Mouse (Mus musculus) heart, postnatal 10 days (tissue): ENCODE data around the gene Ak8. TPM values are rescaled to one million over a fixed set of nuclear protein-coding genes. Genes with fewer than 3 reads are reported as not detected.

Experiments
- DNase-seq, 2 experiments: peaks; one replicate each; pipeline ENCODE4 v3.0.0; 2021
- intact Hi-C: fragments of 180-260 bp; cut with DNase I; formaldehyde crosslinking; loops from one replicate; pipeline ENCODE4 v1.15.1; 2025
- total RNA-seq, 2 experiments: library from RNA; stranded (reverse); gene quantifications; 2 replicates each; pipeline ENCODE4 v1.2.3; 2021

The Ak8 gene
- total RNA-seq, 2 experiments from 2014 or later = not detected

DNA sequence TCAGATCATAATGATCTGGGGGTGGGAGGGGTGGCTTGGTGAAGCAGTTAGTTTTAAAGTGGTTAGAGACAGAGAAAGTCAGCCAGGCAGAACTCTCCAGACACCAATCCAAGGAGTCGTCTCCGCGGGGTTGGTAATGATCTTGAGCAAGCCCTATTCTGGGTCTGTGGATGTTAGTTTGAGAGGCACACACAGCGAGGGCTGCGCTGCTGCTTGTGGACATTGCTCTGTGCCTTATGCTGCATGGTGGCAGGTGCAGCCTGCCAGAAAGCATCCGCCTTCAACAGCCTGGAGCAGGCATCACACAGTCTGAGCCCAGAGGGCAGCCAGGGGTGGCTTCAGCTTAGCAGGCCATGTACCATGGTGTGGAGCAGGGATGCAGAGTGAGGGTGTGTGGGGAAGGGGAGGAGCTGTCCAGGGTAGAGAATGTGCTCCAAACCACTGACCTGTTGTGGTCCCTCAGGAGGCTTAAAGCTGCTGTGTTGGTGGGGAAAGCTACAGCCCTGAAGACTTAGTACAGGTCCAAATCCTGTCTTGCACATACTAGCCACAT is 87.2 kb downstream of the Ak8 start:
- intact Hi-C loops = no loop called here
- DNase-seq = no peak

DNA sequence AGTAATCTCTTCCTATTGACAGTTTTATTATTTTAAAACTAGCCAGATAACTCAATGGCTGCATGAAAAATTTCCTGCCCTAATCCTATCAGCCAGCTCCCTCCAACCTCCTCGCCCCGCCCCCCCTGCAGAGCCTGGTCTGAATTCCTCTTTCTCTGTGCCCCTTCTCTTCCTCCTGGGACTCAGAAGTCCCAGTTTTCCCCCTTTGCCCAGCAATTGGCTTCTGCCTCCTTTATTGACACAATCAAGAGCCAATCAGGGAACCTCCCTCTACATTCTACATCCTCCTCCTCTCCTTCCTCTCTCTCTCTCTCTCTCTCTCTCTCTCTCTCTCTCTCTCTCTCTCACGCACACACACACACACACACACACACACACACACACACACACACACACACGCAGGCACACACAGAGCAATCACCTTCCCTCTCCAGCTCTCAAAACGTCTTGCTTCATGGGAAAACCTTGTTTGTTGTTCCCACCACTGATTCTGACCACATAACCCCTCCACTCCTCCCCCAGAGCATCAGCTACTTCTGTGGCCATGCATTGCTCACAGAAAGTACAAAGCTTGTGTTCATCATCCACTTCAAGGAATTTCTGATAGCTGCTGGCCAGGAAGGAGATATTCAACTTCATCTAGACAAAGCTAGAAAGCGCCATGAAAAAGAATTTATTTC is 93.1 kb downstream of the Ak8 start:
- intact Hi-C loops = no loop called here
- peak; percentile 24 to 31 for DNase-seq

DNA sequence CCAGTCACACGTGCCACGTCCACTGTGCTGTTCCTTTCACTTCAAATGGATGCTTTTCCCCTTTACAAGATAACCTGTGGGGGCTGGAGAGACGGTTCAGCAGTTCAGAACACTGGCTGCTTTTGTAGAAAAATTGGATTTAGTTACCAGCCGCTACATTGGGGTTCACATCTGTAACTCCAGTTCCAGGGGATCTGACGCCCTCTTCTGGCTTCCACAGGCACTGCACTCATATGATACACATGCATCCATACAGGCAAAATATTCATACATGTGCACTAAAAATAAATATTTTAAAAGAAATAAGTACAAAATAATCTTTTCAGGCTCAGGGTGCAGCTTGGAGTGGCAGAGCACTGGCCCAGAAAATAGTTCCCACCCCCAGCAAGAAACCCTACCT is 94.7 kb downstream of the Ak8 start:
- intact Hi-C loops = no loop called here
- no peak for DNase-seq

DNA sequence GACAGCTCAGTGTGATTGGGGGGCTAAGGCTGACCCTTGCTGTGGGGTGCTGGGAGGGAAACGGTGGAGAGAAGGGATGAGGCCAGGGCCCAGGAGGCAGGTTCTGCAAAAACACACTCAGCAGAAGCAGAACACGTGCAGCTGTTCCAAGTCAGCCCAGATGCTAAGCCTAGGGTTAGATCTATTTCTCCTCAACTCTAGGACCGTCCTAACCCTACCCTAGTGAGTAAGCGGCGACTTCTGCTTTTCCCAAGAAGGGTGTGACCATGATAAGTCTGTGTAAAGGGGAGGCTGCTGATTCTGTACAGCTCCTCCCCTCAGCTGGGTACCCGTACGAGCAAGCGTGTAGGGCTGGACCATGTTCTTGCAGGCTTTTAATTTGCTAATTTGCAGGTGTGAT is 96.3 kb downstream of the Ak8 start:
- no peak for DNase-seq
- intact Hi-C loops = no loop called here

DNA sequence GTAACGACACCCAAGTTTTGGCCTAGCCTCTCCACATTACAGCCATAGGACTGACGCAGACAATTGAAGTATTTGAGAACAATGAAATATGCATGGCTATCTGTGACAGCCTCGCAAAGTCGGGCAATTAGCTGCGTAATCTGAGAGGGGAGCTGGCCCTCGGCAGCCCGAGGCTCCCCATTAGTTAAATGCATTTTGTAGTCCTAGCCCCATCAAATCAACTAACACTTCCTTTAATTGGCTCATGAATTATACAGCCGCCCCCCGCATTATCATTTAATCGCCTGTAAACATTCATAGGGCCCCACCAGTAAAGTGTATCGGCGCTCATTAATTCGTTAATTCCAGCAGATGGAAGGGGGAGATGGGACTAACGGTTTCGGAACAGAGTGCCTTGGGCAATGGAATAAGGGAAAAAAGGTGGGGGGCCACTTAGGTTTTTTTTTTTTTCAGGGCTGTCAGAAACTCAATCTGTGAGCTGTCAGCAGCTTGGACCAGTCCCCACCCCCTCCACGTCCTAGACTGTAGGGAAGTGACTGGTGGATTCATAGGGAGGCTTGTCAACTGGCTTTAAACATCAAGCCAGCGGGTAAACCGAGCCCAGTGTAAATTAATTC is 97.6 kb downstream of the Ak8 start:
- intact Hi-C loops = no loop called here
- no peak for DNase-seq

DNA sequence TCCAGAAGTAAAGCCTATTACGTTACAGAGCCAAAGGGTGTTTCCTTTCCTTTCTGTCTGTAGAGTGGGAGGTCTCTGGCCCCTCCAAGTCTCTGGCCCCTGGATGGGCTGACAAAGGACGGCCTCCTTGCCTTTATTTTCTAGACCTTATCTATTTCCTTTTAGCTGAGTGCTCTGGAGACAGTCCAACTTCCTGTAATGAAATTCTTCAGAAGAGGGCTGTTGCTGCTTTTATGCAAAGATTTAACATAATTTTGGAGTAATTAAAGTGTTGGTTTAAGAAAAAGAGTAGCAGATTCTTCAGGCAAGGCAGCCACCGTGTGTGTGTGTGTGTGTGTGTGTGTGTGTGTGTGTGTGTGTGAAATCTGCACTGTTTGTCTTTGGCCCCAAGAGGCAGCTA is 98.4 kb downstream of the Ak8 start:
- intact Hi-C loops = no loop called here
- DNase-seq = no peak

DNA sequence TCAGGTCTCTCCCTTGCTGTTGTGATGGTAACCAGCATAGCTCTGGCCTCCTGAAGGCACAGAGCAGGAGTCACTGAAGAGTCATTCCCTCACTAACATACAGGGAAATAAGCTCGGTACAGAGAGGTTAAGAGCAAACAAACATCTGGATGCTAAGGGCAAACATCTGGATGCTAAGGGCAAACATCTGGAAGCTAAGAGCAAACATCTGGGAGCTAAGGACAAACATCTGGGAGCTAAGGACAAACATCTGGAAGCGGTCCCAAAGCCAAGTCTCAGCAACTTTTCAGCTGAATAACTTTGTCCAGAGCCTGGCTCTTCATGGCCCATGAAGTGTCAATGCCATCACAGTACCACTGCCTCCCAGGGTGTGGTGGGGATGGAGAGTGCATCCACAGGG is 99.6 kb downstream of the Ak8 start:
- DNase-seq = no peak
- intact Hi-C loops = no loop called here

DNA sequence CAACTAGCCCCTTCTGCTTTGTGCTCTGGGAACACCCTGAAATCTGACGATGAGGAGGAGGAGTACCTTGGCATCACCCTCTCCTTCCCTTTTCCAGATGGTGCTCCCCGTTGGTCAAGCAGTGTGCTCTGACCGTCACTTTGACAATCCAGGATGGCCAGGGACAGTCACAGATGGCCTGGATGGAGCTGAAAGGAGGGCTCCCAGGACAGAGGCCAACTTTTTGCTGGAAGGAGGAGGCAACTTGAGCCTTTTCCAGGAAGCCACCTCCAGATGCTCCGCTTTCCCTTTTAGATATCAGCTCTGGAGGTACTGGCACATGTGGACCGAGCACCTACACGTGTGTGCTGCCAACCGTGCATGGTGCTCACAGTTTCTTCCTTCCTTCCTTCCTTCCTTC is 103.4 kb downstream of the Ak8 start:
- no peak for DNase-seq
- intact Hi-C loops = no loop called here

DNA sequence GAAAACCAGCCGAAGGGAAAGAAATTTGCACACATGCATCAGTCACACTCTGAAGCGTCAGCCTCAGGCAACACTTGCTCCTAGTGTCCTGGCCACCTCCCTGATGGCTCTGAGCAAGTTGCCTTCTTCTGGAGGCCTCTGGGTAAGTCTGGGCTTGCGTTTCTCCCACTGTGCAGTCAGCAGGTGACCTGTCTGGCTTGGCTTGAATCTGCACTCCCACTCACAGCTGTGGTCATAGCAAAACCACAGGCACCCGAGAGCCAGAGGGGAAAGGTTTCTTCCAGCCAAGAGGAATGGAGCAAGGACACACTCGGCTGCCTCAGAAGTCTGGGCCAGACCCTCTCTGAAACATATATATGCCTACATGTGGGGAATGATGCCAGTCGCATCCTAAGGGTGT is 108.9 kb downstream of the Ak8 start:
- no peak for DNase-seq
- intact Hi-C loops = no loop called here

DNA sequence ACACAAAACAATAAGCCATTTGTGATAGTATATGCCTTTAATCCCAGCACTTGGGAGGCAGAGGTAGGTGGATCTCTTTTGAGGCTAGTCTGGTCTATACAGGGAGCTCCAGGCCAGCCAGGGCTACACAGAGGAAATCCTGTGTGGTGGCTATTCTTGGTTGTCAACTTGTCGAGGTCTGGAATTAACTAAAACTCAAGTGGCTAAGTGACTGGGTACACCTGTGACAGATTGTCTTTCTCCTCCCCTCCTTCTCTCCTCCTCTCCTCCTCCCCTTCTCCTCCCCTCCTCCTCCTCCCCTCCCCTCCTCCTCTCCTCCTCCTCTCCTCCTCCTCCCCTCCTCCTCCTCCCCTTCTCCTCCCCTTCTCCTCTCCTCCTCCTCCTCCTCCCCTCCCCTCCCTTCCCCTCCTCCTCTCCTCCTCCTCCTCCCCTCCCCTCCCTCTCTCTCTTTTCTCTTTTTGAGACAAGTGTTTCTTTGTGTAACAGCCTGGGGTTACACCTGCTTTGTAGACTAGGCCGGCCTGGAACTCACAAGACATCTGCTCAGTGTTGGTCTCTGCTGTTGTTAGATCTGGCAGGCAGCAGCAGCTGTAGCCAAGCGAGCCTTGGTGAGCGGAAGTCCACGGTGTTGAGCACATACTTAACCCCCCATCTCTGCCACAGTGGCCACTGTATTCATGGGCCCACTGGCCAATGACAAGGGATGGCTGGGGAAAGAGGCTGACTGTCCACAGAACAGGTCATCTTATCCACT is 110.5 kb downstream of the Ak8 start:
- DNase-seq = no peak

DNA sequence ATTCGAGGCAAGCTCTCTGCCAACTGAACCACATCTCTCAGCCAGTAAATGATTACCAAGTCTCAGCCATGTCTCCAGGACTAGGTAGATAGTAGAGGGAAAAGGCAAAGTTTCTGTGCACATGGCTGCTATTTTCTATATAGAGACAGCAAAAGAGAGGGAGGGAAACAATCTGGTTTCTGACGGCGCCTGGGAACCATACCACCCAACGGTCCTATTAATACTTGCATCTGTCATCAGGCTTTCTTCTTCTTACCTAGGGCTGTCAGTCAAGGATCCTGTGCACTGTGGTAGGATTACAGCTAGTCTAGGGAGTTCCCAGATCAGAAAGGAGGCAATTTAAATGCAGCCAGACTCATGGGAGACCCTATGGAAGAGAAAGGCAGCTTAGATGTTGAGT is 118.9 kb downstream of the Ak8 start:
- peak; percentile 16 to 24 for DNase-seq
- intact Hi-C loops = no loop called here

More for the DNA sequence above, 110.5 kb downstream of the Ak8 start:
- intact Hi-C loops = no loop called here

DNA sequence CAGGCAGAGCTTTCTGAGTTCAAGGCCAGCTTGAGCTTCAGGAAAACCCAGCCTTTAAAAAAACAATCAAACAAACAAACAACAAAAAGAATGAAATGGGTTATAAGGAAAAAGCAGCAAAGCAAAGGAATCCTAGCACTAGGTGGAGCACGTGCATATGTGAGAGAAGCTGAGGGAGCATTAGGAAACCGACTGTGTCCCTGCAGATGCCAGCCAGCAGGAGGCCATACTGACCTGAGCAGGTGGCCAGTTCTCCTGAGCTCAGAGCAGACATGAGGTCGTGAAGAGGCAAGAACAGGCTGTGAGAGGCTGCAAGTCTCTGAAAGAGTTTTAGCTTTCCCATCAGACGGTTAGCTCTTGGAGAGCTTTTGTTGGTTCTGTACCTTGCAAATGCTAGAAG is 129.3 kb downstream of the Ak8 start:
- peak in 1 of 2 experiments; percentile 15 for DNase-seq
- intact Hi-C loops = no loop called here

DNA sequence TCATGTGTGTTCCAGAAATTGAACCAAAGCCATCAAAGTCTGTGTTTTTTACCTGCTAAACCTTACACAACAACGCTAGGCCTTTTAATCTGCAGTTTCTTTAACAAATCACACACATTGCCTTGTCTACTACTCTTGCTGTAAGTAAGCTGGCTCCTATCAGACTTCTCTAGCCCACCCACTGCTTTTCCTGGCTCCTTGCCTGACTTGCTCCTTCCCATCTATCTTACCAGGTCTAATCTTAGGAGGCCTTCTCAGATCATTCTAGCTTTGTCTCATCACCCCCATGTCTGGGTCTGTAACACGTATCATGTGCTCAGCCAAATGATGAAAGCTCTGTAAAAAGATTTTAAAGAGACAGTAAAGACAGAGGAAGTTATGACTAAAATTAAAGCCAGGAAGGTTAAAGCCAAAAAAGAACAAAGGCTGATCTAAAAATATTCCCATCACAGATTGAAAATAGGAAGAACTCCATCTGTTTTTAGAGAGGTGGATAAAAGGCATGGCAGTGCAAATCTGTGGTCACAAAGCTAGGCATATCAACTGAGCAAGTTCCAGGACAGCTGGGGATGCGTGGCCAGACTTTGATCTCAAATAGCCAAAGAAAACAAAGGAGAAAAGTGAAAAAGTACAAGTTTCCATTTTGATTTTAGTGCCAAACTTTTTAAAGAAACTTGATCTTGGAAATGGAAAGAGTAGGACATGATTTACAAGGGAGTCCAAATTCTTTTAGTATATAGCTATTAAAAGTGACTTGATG is 136.4 kb downstream of the Ak8 start:
- DNase-seq = peak; percentile 17 to 33
- intact Hi-C loops = no loop called here

DNA sequence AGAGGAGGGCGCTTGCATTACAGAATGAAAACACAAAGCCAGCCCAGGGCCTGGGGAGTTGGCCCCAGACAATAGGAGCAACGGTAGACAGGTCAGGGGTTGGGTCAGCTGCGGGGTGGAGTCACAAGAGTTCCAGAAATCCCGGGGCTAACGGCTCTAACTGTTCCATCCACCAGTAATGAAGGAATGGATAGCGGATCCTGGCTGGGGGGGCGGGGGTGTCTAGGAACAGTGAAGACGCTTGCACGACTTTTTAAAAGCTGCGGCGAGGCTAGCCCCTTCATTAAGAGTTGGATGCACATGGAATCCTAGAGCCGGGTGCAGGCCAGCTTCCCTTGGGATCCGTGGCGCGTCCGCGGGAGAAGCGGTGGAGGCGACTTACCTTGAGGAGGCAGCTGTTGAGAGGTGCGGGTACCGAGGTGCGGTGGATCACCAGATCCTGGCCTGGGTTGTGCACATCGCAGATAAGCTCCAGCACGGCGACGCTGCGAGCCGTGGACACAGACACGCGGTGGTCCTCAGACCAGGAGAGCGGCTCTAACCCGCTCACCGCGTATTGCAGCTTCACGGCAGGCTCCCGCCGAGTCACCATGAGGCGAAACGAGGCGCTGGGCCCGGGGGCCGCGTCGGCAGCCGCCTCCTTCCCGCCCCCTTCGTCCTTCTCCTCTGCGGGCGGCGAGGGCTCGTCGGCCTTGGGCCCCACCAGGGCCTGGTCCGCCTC is 139.7 kb downstream of the Ak8 start:
- intact Hi-C loops = loop anchor here (5.0 kb wide), 2 partner anchors 82 to 213 kb away; no protein-coding TSS in a partner anchor
- DNase-seq = peak in 1 of 2 experiments; percentile 4

DNA sequence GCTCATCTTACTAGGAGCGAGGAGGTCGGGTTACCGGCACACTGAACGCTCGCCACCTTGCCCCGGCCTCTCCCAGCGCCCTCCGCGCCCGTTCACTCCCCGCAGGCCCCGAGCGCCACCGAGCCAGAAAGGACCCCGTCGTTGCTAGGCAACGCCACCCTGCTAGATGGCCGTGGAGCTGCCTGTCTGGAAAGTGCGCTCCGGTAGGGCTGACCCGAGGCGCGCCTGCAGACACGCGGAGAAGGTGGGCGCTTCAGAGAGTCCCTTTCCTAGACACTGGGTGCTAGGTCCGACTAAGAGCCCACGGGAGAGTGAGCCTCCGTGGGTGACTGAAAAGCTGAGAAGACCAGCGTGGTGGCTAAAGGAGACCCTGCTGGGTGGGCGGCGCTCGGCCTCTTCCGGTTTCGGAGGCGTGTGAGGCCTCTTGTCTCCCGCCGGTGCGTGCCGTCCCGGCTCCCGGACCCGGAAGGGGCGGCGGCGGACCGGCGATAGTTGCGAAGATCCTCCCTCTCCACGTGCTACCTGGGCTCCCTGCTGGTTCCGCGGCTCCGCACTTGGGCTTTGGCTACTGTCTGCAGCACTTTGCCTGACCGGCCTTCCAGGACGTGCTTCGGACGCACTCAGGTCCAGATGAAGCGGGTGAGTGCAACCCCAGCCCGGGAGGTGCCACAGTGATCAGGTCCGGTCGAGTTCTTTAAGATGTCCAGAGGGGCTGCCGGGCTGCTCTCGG is 140.4 kb downstream of the Ak8 start, which contains the start of the genes Gtf3c4 and Ddx31:
Gene Gtf3c4 (minus strand): TSS at position 139 of the 730 bp plus-strand sequence.
Gene Ddx31 (plus strand): TSS at position 185 of the 730 bp plus-strand sequence.
- intact Hi-C loops = loop anchor here (5.0 kb wide), 2 partner anchors 83 to 212 kb away; no protein-coding TSS in a partner anchor
- DNase-seq = peak; percentile 96 to 97

DNA sequence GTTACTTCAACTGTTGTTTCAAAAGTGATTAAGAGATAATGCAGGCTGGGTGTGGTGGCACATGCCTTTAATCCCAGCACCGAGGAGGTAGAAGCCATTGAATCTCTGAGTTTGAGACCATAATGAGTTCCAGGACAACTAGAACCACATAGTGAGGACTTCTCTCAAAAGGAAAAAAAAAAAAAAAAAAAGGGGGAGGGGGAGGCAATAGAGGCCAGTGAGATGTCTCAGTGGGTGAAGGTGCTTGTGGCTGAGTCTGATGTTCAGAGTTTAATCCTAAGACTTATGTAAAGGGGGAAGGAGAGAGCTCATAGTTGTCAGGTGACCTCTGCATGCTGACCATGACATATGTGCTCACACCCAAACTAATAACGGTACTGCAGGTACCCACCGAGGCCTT is 142.1 kb downstream of the Ak8 start:
- DNase-seq = no peak
- intact Hi-C loops = loop anchor here (5.0 kb wide), 2 partner anchors 85 to 210 kb away; no protein-coding TSS in a partner anchor

DNA sequence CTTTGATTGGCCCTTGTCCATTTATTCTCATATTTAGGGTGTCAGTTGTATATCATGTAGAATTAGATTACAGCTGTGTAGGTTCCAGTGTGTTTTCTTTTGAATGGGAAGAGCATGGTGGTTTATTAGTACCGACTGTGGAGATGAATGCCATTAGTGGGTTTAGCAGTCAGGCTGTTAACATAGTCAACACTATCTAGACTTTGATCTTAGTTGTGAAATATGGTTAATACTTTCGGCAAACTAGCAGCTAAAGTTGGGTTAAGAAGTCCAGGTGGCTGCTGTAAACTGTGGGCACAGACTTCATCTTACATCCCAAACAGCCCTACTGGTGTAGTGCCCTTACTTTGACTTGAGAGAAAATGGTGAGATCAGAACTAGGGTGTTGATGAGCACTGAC is 148.9 kb downstream of the Ak8 start:
- DNase-seq = no peak
- intact Hi-C loops = no loop called here

DNA sequence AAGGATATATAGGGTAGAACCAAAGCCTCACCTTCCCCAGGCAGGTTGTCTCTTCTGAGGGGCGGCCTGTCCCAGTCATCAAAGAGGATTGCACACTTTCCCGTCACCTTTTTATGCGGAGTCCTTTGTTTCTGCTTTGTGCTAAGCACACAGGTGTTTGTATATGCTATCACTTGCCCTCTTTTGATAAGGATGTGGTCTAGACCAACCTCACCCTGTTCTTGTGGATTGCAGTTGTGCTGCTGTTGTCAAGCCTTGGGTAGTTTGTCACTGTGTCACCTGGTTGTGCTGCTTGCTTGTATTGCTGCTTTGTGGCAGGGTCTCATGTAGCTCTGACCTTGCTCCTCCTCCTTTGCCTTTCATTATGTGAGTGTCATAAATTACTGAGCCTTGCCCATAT is 152.6 kb downstream of the Ak8 start:
- intact Hi-C loops = loop anchor here (10.0 kb wide), 1 partner anchor 122 kb away; no protein-coding TSS in a partner anchor

DNA sequence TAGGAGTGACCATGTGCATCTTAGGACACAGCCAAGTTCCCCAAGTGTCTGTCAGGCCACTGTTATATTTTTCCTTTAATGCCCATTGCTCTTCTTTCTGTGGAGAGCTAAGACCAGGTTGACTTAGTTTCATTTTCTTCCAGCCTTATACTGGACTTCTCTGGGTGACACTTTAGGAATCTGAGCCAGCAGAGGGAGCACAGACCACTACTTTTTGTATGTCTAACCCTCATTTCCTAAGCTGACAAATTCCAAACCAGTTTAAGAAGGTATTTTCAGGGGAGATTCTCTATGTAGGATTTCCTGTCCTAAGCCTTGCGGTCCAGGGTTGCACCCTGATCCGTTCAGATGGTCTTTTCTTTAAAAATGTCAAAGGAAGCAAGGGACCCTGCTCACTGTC is 155.8 kb downstream of the Ak8 start:
- intact Hi-C loops = loop anchor here (5.0 to 10.0 kb wide), 3 partner anchors 98 to 197 kb away; no protein-coding TSS in a partner anchor

More for the DNA sequence above, 152.6 kb downstream of the Ak8 start:
- no peak for DNase-seq

More for the DNA sequence above, 155.8 kb downstream of the Ak8 start:
- no peak for DNase-seq
